Mouse (Mus musculus): ENCODE measurements around the gene Tmem151b.

- TF ChIP-seq CTCF (conservative IDR thresholded peaks at IDR 0.05; ENCODE audit: low read length) (no peak), POU5F1 (IDR thresholded peaks at IDR 0.05; ENCODE audit: borderline replicate concordance, low read length) (no peak)
These were observed 29.3 kb downstream of the Tmem151b start for GRCm38 (mm10) chr17:45520136-45520535.
